Mouse (Mus musculus): ENCODE data around the gene Slc39a11. TPM values are rescaled to one million over a fixed set of nuclear protein-coding genes. Genes with fewer than 3 reads are reported as not detected.

Slc39a11 gene
- polyA plus RNA-seq, 1 experiment from 2014 or later: 18.3 TPM

DNA sequence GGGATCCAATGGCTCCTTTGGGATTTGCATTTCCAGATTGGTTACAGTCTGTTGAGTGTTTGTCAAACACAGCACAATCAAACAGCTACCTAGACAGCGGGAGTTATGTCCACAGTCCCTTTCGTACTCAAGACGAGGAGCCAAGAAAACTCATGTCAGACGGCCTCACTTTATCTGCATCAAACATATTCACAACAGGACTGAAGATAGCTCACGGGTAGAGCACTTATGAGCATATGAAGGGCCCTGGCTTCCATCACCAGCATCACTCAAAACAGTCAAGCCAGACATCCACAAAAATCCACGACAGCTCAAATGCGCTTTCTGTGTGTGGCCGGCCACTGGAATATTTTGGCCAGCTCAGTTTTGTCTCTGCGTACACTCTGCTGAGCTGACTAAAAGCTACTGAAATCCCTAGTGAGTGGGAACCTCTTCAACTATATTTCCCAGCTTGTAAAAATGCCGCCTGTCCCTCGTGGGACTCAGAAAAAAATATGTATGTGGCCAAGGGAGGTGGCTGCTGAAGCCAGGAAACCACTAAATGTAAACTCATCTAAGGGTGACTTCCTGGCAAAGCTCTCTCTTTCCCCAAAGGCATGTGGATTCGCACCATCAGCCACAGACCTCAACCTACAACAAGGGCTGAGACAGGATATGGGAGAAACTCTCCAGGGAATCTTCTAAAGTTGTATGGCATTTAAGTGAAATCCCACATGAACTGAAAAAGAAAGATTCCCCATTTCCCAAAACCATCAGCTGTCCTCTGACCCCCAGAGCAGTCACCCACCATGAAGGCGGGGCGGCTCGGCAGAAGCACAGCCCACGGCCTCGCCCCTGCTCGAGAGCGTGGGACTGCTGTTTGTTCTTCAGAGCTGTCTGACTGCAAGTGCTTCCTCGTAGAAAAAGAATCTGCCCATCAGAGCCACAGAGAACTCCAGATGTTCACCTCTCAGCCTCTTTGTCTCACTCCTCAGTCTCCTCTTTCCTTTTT is 159.1 kb downstream of the Slc39a11 start:
- peak; percentile 62 for ATAC-seq
- H3K4me1 ChIP-seq: peaks cover 62% of the 10 kb centered on the region

DNA sequence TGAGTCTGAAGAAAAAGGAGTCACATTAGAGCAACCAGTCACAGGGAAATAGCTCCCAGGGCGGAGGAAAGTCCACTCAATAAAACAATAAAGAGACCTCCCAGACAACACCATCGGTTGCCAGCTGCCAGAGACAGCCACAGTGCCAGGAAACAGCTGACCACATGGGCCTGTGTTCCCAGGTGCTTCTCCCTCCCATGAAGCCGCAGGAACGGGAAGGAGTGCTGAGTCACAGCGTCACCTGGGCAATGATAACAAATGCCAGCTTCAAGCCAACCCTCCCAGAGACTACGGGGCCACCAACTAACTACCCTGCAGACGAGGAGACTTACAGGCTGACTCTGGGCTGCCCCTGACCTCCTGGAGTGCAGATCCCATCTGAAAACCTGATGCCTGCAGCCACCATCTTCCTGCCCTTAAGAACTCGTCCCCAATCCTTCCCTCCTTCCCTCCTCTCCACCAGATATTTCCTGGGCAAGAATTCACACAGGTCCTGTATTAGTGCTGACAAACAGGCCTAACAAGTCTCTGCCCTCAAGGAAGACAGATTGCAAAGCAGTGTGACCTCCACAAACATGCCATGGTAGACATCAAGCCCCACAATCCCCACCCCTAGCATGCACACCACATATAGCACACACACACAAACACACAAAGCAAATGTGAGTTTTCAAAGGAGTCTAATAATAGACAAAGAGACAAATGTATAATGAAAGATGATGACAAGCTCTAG is 162.1 kb downstream of the Slc39a11 start:
- 22% methylated on average over 8 of the region's 8 CpGs for WGBS (ENCODE audit: insufficient replicate concordance)
- H3K27ac ChIP-seq: peak overlapping the region; percentile 82

More for the DNA sequence above, 159.1 kb downstream of the Slc39a11 start:
- no peaks in the 10 kb centered on the region for H3K36me3 ChIP-seq
- peak overlapping the region; percentile 66 for H3K27ac ChIP-seq
- H3K9ac ChIP-seq: no peak overlapping the region
- no peaks in the 10 kb centered on the region for H3K9me3 ChIP-seq (replicated peaks)
- no peak overlapping the region for H3K4me3 ChIP-seq
- no peaks in the 10 kb centered on the region for H3K27me3 ChIP-seq (replicated peaks)
- H3K4me2 ChIP-seq: peak overlapping the region; percentile 20; the same call in 1 of the 2 replicates
- 47% methylated on average over 20 of the region's 20 CpGs for WGBS (ENCODE audit: insufficient replicate concordance)

DNA sequence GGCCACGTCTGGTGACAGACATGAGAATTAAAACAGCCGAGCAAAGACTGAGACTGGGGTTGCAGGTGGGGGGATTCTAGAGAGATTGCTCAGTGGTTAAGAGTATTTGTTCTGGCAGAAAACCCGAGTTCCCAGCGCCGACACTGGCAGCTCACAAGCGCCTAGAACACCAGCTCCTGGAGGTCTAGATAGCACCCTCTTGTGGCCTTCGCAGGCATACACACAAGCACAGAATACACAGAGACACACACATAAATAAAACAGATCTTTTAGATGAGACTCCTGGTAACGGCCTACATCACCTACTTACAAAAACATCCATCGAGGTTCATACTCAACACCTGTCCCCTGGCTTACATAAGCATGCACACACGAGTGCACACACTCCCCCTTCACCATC is 165.8 kb downstream of the Slc39a11 start:
- Histone ChIP-seq H3K27me3 (replicated peaks) (no peaks in the 10 kb centered on the region), H3K4me1 (peaks cover 42% of the 10 kb centered on the region), H3K27ac (no peak overlapping the region), H3K9ac (no peak overlapping the region), H3K36me3 (no peaks in the 10 kb centered on the region), H3K9me3 (replicated peaks) (no peaks in the 10 kb centered on the region), H3K4me2 (no peak overlapping the region), H3K4me3 (no peak overlapping the region)
- ATAC-seq: no peak
- 77% methylated on average over 10 of the region's 10 CpGs for WGBS (ENCODE audit: insufficient replicate concordance)

More for the DNA sequence above, 162.1 kb downstream of the Slc39a11 start:
- H3K4me2 ChIP-seq: peak overlapping the region; percentile 27
- no peaks in the 10 kb centered on the region for H3K27me3 ChIP-seq (replicated peaks)
- peak overlapping the region; percentile 10; the same call in 1 of the 2 replicates for H3K9ac ChIP-seq
- no peak overlapping the region for H3K4me3 ChIP-seq
- peak; percentile 76 for ATAC-seq
- no peaks in the 10 kb centered on the region for H3K36me3 ChIP-seq
- peaks cover 73% of the 10 kb centered on the region for H3K4me1 ChIP-seq
- H3K9me3 ChIP-seq (replicated peaks): no peaks in the 10 kb centered on the region

DNA sequence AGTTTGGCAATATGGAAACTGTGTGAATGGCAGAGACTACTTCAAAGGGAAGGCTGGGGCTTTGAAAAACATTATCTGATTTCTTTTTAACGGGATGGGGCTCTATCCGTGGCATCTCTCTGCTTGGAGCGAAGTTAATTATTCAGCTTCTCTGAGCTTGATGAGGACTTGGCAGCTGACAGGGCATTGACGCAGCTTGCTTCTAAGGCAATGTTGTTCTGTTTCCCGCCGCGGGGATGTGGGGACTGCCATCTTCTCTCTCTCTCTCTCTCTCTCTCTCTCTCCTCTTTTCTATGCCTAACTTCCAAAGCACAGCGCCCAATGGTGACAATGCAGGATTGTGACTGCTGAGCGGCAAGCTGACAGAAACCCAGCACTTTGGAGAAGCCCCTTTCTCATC is 172.3 kb downstream of the Slc39a11 start:
- ATAC-seq: no peak
- Histone ChIP-seq H3K36me3 (no peaks in the 10 kb centered on the region), H3K9me3 (replicated peaks) (no peaks in the 10 kb centered on the region), H3K4me3 (no peak overlapping the region), H3K27me3 (replicated peaks) (no peaks in the 10 kb centered on the region), H3K4me2 (no peak overlapping the region), H3K4me1 (peaks cover 11% of the 10 kb centered on the region), H3K9ac (no peak overlapping the region), H3K27ac (no peak overlapping the region)
- 76% methylated on average over 9 of the region's 9 CpGs for WGBS (ENCODE audit: insufficient replicate concordance)

- peaks cover 11% of the 10 kb centered on the region for H3K4me1 ChIP-seq
- no peak for ATAC-seq
- H3K4me2 ChIP-seq: no peak overlapping the region
- 71% methylated on average over 9 of the region's 9 CpGs for WGBS (ENCODE audit: insufficient replicate concordance)
- no peak overlapping the region for H3K4me3 ChIP-seq
- no peaks in the 10 kb centered on the region for H3K9me3 ChIP-seq (replicated peaks)
- no peaks in the 10 kb centered on the region for H3K36me3 ChIP-seq
- no peaks in the 10 kb centered on the region for H3K27me3 ChIP-seq (replicated peaks)
- no peak overlapping the region for H3K27ac ChIP-seq
- no peak overlapping the region for H3K9ac ChIP-seq
Measured at GRCm38 (mm10) chr11:113476720-113477119, 173.2 kb downstream of the Slc39a11 start.

- Histone ChIP-seq H3K4me1 (peaks cover 11% of the 10 kb centered on the region), H3K27me3 (replicated peaks) (no peaks in the 10 kb centered on the region), H3K4me3 (no peak overlapping the region), H3K27ac (no peak overlapping the region), H3K9ac (no peak overlapping the region), H3K9me3 (replicated peaks) (no peaks in the 10 kb centered on the region), H3K36me3 (no peaks in the 10 kb centered on the region), H3K4me2 (no peak overlapping the region)
- ATAC-seq: no peak
- 68% methylated on average over 5 of the region's 5 CpGs for WGBS (ENCODE audit: insufficient replicate concordance)
Measured at GRCm38 (mm10) chr11:113475491-113475890, 174.4 kb downstream of the Slc39a11 start.

- no peaks in the 10 kb centered on the region for H3K36me3 ChIP-seq
- no peaks in the 10 kb centered on the region for H3K9me3 ChIP-seq (replicated peaks)
- no peak overlapping the region for H3K9ac ChIP-seq
- WGBS (ENCODE audit: insufficient replicate concordance): 72% methylated on average over 7 of the region's 7 CpGs
- no peak overlapping the region for H3K4me2 ChIP-seq
- peaks cover 14% of the 10 kb centered on the region for H3K4me1 ChIP-seq
- H3K4me3 ChIP-seq: no peak overlapping the region
- no peaks in the 10 kb centered on the region for H3K27me3 ChIP-seq (replicated peaks)
- H3K27ac ChIP-seq: no peak overlapping the region
- ATAC-seq: peak; percentile 40; the same call in 1 of the 2 replicates
Measured at GRCm38 (mm10) chr11:113473998-113474534, 175.8 kb downstream of the Slc39a11 start.

GRCm38 (mm10) chr11:113471936-113472335 is 177.9 kb downstream of the Slc39a11 start:
- Histone ChIP-seq H3K9me3 (replicated peaks) (no peaks in the 10 kb centered on the region), H3K27me3 (replicated peaks) (no peaks in the 10 kb centered on the region), H3K4me3 (no peak overlapping the region), H3K9ac (no peak overlapping the region), H3K27ac (no peak overlapping the region), H3K4me1 (peaks cover 14% of the 10 kb centered on the region), H3K4me2 (no peak overlapping the region), H3K36me3 (no peaks in the 10 kb centered on the region)
- no peak for ATAC-seq
- 83% methylated on average over 9 of the region's 9 CpGs for WGBS (ENCODE audit: insufficient replicate concordance)

DNA sequence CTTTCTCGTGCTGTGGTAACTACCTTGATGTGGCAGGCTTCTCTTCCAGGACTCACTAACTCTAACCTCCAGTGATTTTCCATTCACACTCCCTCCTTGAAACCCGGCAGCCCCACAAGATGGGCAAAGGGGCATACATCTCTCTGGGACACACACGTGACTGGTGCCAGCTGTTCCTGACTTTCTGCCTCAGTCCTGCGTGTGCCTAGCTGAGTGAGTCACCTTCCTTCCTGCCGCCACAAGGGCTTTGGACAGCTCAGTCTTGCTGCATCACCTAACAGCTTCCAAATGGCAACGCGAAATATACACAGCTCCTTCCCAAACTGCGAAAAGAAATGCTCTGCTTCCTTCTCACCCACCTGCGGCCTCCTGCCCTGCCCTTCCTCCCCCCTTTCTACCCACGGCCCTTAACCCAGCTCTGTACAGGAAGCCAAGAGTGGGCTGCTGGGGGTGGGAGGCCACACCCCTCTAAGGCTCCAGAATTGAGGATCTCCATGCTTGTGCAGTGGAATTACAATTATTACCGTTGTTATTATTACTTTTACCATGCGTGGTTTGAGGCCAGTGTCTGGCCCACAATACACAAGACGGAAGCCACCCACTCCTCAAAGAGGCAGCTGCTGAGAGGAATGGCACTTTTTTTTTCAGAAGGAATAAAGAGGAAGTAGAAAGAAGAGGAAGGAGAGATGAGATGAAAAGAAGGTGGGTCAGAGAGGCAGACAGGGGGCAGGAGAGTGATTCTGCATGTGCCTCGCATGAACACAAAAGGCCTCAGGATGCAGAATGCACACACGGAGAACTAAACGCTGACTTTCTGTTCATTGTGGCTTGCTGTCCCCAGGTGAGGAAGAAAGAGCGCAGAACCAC is 179.7 kb downstream of the Slc39a11 start:
- no peak overlapping the region for H3K9ac ChIP-seq
- H3K4me1 ChIP-seq: peaks cover 8% of the 10 kb centered on the region
- H3K9me3 ChIP-seq (replicated peaks): no peaks in the 10 kb centered on the region
- no peak overlapping the region for H3K4me2 ChIP-seq
- ATAC-seq: no peak
- no peaks in the 10 kb centered on the region for H3K27me3 ChIP-seq (replicated peaks)
- no peaks in the 10 kb centered on the region for H3K36me3 ChIP-seq
- no peak overlapping the region for H3K4me3 ChIP-seq
- 49% methylated on average over 17 of the region's 17 CpGs for WGBS (ENCODE audit: insufficient replicate concordance)
- no peak overlapping the region for H3K27ac ChIP-seq

GRCm38 (mm10) chr11:113468016-113468415 is 181.9 kb downstream of the Slc39a11 start:
- 70% methylated on average over 10 of the region's 10 CpGs for WGBS (ENCODE audit: insufficient replicate concordance)
- ATAC-seq: no peak

DNA sequence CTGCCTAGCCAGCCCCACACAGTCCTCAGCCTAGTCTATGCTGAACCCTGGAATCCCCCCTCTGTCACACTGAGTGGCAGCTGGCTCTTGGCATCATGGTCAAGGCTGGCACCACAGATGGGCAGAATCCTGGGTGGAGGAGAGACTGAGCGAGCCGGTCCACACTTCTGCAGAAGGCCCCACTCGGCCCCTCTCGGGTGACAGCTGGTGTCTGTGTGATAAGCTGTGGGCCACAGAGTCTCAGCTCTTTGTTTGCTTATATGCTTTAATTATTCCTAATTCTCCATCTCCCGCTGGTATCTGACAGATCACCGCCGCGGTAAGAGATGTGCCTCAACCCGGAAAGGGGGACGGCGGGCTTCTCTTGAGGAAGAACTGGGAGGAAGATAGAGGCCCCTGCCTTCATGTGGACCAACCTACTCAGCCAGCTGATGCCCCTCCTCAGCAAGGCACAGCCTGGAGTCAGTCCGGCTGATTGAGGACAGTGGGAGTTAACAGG is 182.5 kb downstream of the Slc39a11 start:
- no peaks in the 10 kb centered on the region for H3K9me3 ChIP-seq (replicated peaks)
- no peak for ATAC-seq
- 71% methylated on average over 12 of the region's 12 CpGs for WGBS (ENCODE audit: insufficient replicate concordance)
- no peaks in the 10 kb centered on the region for H3K36me3 ChIP-seq
- H3K27ac ChIP-seq: no peak overlapping the region
- H3K4me2 ChIP-seq: no peak overlapping the region
- H3K4me1 ChIP-seq: 0 out of 2 replicates have a peak, but pooled peaks cover 3% of the 10 kb centered on the region
- no peak overlapping the region for H3K4me3 ChIP-seq
- H3K27me3 ChIP-seq (replicated peaks): no peaks in the 10 kb centered on the region
- H3K9ac ChIP-seq: no peak overlapping the region

More at GRCm38 (mm10) chr11:113468016-113468415, 181.9 kb downstream of the Slc39a11 start:
- H3K36me3 ChIP-seq: no peaks in the 10 kb centered on the region
- no peaks in the 10 kb centered on the region for H3K27me3 ChIP-seq (replicated peaks)
- H3K4me2 ChIP-seq: no peak overlapping the region
- no peak overlapping the region for H3K9ac ChIP-seq
- 0 out of 2 replicates have a peak, but pooled peaks cover 3% of the 10 kb centered on the region for H3K4me1 ChIP-seq
- H3K9me3 ChIP-seq (replicated peaks): no peaks in the 10 kb centered on the region
- H3K27ac ChIP-seq: no peak overlapping the region
- no peak overlapping the region for H3K4me3 ChIP-seq

Measured in liver, embryonic 12.5 days (tissue).